Mouse (Mus musculus): ENCODE measurements around the gene Stk11. TPM values are rescaled to one million over a fixed set of nuclear protein-coding genes. Genes with fewer than 3 reads are reported as not detected.

The Stk11 gene
- polyA plus RNA-seq, 1 experiment from 2014 or later = 20.7 TPM

DNA sequence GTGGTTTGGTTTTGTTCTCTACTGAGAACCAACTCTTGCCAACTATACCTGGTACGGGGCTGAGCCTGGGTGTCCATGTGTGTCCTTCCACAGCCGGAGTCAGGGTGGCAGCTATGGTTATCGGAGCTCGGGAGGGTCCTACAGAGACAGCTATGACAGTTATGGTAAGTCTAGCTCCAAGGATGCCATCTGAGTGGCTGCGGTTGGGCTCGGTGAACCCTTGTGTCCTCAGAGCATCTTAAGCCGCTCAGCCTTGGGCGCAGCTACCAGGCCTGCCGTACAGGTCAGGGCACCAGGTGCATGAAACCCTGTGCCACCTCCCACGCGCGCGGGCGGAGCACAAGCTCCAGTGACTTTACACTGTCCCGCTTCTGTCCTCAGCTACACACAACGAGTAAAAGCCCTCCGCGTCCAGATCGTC is 55.0 kb downstream of the Stk11 start:
- Histone ChIP-seq H3K4me2 (no peak overlapping the region), H3K36me3 (ENCODE audit: poor library complexity, severe bottlenecking) (peaks cover 33% of the 10 kb centered on the region), H3K9ac (peak overlapping the region; percentile 14), H3K4me3 (no peak overlapping the region), H3K9me3 (replicated peaks) (no peaks in the 10 kb centered on the region), H3K4me1 (peaks cover 59% of the 10 kb centered on the region), H3K27ac (no peak overlapping the region; the same call in 1 of the 2 replicates), H3K27me3 (no peaks in the 10 kb centered on the region)
- no peak for ATAC-seq
- 96% methylated on average over 19 of the region's 19 CpGs for WGBS

DNA sequence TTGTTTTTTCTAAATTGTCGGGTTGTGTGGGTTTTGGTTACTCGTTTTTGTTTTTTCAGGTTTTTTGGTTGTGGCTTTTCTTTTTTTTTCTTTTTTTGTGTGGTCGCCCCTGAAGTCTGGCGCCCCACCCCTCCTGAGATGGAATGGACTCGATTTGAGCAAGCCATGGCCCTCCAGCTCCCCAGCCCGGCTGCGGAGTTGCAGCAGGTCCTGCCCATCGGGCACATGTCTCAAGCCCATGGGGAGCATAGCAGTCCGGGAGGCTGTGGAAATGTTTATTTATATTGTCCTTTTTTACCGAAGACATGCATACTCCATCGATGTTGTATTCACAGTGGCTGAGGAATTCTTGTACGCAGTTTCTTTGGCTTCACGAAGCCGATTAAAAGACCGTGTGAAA is 55.6 kb downstream of the Stk11 start:
- 92% methylated on average over 15 of the region's 15 CpGs for WGBS
- Histone ChIP-seq H3K4me3 (no peak overlapping the region), H3K9ac (no peak overlapping the region), H3K27me3 (no peaks in the 10 kb centered on the region), H3K4me2 (peak overlapping the region; percentile 69; the same call in 1 of the 2 replicates), H3K4me1 (peaks cover 61% of the 10 kb centered on the region), H3K36me3 (ENCODE audit: poor library complexity, severe bottlenecking) (peaks cover 33% of the 10 kb centered on the region), H3K9me3 (replicated peaks) (no peaks in the 10 kb centered on the region), H3K27ac (peak overlapping the region; percentile 88; the same call in 1 of the 2 replicates)
- ATAC-seq = no peak

DNA sequence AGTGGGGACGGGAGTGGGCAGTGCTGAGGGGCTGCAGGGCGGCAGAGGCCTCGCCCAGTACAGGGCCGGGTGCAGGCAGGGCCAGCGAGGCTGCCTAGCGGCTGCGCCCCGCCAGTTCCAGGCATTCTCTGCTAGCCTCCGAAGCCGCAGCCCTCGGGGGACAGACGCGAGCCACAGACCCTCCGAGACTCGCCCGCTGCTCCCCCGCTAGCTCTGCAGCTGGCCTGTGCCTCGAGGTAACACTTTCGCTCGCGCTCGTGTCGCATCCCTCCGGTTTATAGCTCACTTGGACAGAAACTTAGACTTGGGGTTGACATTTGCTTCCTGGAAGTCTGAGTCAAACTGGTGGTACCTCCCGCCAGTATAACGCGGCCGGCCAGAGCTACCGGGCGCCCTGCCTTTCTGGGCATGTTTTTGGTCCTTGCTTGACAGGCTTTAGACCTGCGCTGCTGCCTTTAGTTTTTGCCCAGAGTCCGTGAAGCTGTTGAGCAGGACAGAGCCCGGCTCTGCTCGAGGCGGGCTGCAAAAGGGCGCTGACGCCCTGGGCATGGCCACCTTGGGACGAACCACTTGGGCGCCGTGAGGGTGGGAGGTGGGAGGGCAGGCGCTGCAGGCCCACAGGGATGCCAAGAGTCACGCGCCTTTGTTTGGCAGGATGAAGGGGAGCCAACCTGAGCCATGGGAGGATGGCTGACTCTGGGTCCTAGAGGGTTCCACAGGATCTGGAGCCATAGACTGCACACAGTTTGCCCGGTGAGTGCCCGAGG is 56.3 kb downstream of the Stk11 start:
- H3K4me3 ChIP-seq = peak overlapping the region; percentile 55
- H3K4me1 ChIP-seq = peaks cover 58% of the 10 kb centered on the region
- ATAC-seq = no peak
- H3K9me3 ChIP-seq (replicated peaks) = no peaks in the 10 kb centered on the region
- H3K9ac ChIP-seq = peak overlapping the region; percentile 64
- H3K27me3 ChIP-seq = no peaks in the 10 kb centered on the region
- H3K36me3 ChIP-seq (ENCODE audit: poor library complexity, severe bottlenecking) = peaks cover 33% of the 10 kb centered on the region
- peak overlapping the region; percentile 88 for H3K27ac ChIP-seq
- 89% methylated on average over 45 of the region's 45 CpGs for WGBS
- peak overlapping the region; percentile 69 for H3K4me2 ChIP-seq

DNA sequence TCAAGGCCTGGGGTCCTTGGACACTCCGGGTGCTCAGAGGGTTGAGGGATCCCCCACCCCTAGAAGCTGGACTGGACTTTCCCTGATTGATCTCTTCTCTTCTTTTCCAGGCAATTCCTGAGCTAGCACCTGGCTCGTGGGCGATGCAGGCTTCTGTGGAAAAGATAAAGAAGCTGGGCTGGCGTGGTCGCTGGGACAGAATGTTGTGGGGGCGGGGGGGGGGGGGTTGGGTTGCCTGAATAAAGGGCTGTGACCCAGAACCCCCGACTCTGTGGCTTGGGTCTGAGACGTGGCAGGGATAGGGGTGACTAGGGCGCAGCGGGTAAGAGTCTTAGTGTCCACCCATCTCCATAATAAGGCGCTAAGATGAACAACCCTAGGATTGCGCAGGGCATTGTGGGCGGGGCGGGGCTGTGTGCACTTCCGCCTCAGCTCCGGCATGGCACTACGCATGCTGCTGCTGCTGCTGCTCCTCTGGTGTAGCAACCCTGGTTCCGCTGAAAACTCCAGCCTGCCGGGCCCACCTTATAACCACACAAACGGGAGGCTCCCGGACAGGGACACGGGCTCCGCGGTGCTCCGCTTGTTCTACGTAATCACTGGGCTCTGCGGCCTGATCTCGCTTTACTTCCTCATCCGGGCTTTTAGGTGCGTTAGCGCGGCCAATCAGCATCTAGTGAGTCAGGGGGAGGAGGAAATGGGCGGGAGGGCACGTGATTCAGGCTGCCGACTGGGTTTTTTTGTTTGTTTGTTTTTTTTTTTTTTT is 57.1 kb downstream of the Stk11 start, which contains the start of gene 1600002K03Rik:
Gene 1600002K03Rik (plus strand): TSS at position 418 of the 766 bp plus-strand sequence.
- Histone ChIP-seq H3K27ac (peak within 1 kb of the TSS; percentile 88), H3K4me2 (peak within 1 kb of the TSS; percentile 69), H3K4me1 (peaks cover 55% of the 10 kb centered on the region), H3K27me3 (no peaks in the 10 kb centered on the region), H3K4me3 (peak within 1 kb of the TSS; percentile 55), H3K36me3 (ENCODE audit: poor library complexity, severe bottlenecking) (peaks cover 33% of the 10 kb centered on the region), H3K9me3 (replicated peaks) (no peaks in the 10 kb centered on the region), H3K9ac (peak within 1 kb of the TSS; percentile 64)
- peak; percentile 81 for ATAC-seq
- WGBS = 8% methylated on average over 35 of the region's 35 CpGs

DNA sequence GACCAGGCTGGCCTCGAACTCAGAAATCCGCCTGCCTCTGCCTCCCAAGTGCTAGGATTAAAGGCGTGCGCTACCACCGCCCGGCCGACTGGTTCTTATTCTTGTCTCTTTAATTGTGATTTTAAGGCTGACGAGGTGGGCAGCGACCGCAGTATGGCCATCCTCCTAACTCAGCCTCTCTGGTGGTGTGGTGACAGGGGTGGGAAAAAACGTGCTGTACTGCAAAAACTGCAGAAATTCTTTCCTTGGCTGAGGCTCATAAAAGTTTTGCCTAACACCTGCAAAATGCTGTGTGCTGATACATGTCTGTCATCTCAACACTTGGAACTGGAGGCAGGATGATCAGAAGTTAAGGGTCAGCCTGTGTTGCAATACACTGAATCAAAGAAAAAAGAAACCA is 57.8 kb downstream of the Stk11 start:
- Histone ChIP-seq H3K27me3 (no peaks in the 10 kb centered on the region), H3K9me3 (replicated peaks) (no peaks in the 10 kb centered on the region), H3K4me2 (peak overlapping the region; percentile 69), H3K9ac (peak overlapping the region; percentile 64), H3K27ac (peak overlapping the region; percentile 88), H3K4me1 (peaks cover 55% of the 10 kb centered on the region), H3K36me3 (ENCODE audit: poor library complexity, severe bottlenecking) (peaks cover 33% of the 10 kb centered on the region), H3K4me3 (peak overlapping the region; percentile 55)
- 9% methylated on average over 11 of the region's 11 CpGs for WGBS
- ATAC-seq = no peak

DNA sequence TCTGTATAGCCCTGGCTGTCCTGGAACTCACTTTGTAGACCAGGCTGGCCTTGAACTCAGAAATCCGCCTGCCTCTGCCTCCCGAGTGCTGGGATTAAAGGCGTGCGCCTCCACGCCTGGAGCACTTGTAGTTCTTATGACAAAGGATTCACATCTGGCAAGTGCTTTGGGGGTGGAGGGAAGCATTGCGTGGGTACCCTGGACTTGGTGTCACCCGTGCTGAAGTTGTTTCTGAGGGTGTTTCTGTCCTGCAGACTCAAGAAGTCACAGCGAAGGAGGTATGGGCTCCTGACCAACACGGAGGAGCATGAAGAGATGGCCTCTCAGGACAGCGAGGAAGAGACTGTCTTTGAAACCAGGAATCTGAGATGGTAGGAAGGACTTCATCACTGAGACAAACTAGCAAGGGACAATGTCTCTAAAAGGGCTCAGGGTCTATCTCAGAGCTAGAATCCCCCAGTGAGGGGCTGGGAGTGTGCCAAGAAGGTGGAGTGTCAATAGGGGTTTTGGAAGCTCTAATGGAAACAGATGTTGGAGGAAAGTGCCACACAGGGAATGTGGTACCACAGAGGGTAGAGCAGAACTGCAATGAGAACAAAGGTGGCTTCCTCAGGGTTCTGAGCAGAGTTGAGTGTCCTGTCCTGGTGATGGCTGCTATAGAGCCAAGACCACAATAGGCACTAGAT is 58.5 kb downstream of the Stk11 start:
- H3K27ac ChIP-seq = no peak overlapping the region
- no peaks in the 10 kb centered on the region for H3K9me3 ChIP-seq (replicated peaks)
- WGBS = 88% methylated on average over 10 of the region's 10 CpGs
- 0 out of 2 replicates have a peak overlapping the region, but pooled peaks have one; percentile 69 for H3K4me2 ChIP-seq
- ATAC-seq = no peak
- peaks cover 33% of the 10 kb centered on the region for H3K36me3 ChIP-seq (ENCODE audit: poor library complexity, severe bottlenecking)
- H3K27me3 ChIP-seq = no peaks in the 10 kb centered on the region
- H3K4me1 ChIP-seq = peaks cover 52% of the 10 kb centered on the region
- H3K4me3 ChIP-seq = no peak overlapping the region
- H3K9ac ChIP-seq = no peak overlapping the region

DNA sequence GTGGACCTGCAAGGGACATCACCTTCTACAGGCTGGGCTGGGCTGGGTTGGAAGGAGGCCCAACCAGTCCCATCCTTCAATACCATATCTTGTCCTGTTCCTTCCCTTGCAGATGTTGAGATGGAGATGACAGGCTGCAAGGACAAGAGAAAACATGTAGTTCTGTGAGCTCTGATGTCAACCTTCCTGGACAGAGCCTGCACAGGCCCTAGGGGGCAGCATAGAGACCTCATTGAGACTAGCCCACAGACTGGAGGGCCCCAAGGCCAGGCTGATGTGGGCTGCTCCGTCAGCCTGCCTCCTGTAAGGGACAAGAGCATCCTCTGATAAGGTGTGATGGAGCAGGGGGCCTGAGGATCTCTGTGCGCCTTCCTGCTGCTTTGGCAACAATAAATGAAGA is 59.1 kb downstream of the Stk11 start:
- H3K9ac ChIP-seq = no peak overlapping the region
- no peak for ATAC-seq
- no peak overlapping the region for H3K4me3 ChIP-seq
- whole genome bisulfite sequencing = 40% methylated on average over 2 of the region's 2 CpGs
- H3K4me1 ChIP-seq = peaks cover 46% of the 10 kb centered on the region
- H3K27me3 ChIP-seq = no peaks in the 10 kb centered on the region
- H3K9me3 ChIP-seq (replicated peaks) = no peaks in the 10 kb centered on the region
- no peak overlapping the region for H3K4me2 ChIP-seq
- peaks cover 28% of the 10 kb centered on the region for H3K36me3 ChIP-seq (ENCODE audit: poor library complexity, severe bottlenecking)
- no peak overlapping the region for H3K27ac ChIP-seq

DNA sequence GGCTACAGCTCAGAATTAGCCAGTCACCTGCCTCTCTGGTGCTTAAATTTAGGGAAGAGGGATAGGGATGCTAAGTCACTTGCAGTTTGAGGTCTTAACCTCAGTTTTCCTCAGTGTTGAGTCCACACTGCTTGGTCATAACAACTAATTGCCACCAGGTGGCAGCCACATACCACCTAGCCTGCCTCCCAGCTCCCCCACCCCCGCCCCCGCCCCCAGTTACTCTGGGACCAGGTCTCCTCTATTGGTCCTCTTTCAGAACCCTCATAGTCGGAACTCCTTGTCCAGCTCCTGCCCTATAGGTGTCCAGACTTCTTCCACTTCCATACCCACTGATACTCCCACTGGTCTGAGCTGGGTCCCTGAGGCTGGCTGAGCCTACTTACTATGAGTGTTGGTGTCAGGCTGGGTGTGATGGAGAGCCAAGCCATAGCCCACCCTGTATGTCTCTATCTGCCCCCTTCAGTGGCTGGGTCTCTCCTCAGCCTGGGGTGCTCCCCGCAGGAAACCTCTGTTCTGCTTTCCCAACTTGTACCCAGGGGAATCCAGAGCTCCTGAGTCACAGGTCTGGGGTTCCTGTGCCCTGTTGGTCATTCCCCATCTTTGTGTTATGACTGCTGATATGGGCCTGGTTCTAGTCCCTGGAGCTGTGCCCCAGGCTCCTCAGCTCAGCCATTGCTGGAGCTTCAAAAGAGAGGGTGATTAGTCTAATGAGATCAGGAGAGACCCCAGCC is 60.1 kb downstream of the Stk11 start:
- 23% methylated on average over 4 of the region's 4 CpGs for WGBS
- ATAC-seq = no peak
- Histone ChIP-seq H3K9me3 (replicated peaks) (no peaks in the 10 kb centered on the region), H3K27ac (0 out of 2 replicates have a peak overlapping the region, but pooled peaks have one; percentile 6), H3K36me3 (ENCODE audit: poor library complexity, severe bottlenecking) (peaks cover 18% of the 10 kb centered on the region), H3K4me3 (no peak overlapping the region), H3K27me3 (no peaks in the 10 kb centered on the region), H3K9ac (no peak overlapping the region; the same call in 1 of the 2 replicates), H3K4me2 (no peak overlapping the region), H3K4me1 (peaks cover 46% of the 10 kb centered on the region)

DNA sequence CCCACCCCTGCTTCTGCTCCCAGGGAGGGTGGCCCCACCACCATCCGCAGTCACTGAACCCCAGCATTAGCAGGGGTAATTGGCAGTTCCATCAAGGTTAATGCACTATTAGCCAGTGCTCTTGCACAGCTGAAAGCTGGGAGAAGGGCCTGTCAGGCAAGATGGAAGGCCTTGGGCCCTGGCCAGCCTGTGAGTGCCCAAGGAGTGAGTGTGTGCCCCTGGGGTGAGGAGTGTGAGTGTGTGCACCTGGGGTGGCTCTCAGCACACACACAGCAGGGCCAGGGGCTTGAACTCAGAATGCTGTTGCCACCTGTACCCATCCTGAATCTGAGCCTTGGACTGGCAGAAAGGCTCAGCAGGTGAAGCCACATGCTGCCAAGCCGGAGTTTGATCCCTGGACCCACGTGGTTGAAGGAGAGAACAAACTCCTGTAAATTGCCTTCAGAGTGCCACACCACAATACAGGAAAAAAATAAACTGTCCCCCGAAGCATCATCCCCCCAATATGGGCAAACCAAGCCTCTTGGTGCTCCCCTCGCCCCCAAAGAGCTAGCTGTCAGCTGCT is 60.7 kb downstream of the Stk11 start:
- H3K27ac ChIP-seq = no peak overlapping the region
- H3K4me2 ChIP-seq = no peak overlapping the region
- peaks cover 50% of the 10 kb centered on the region for H3K4me1 ChIP-seq
- 78% methylated on average over 5 of the region's 5 CpGs for WGBS
- peak overlapping the region; percentile 18; the same call in 1 of the 2 replicates for H3K9ac ChIP-seq
- ATAC-seq = no peak
- H3K36me3 ChIP-seq (ENCODE audit: poor library complexity, severe bottlenecking) = peaks cover 11% of the 10 kb centered on the region
- no peak overlapping the region for H3K4me3 ChIP-seq
- H3K9me3 ChIP-seq (replicated peaks) = no peaks in the 10 kb centered on the region
- no peaks in the 10 kb centered on the region for H3K27me3 ChIP-seq

DNA sequence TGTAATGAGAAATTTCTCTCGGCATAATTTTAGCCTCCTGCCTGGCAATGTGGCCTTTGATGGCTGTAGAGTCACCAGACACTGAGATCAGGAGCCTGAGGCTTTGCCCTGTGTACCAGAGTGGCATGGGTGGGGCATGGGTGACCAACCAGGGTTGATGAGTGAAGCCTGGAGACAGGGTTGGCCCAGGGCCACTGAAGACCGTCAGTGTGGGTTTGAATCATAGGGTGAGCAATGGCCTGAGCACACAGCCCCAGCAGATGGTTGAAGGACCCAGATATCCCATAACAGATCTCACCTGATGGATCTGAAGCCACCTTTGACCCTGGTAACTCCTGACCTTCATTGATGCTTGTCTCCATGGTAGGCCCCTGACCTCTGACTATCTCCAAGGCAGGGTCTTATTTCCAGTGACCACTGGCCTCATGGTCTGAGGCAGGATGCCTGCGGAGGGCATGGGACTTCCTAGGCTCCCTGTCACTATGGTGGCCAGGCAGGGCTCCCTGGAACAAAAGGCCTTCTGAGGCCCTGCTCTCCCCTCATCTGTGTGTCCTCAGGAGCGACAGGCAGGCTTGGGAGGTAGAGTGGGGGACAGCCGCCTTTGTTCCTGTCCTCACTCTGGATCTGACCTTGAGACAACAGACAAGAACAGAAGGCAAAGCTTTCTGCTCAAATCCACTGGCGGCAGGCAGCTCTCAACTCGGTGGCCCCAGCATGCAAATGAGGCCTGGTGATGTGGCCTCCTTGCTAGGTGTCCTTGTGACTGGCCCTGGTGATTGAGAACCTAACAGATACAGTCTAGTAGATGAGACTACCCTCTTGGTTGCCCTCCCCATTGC is 62.1 kb downstream of the Stk11 start:
- H3K9me3 ChIP-seq (replicated peaks) = no peaks in the 10 kb centered on the region
- no peak overlapping the region for H3K4me3 ChIP-seq
- peaks cover 49% of the 10 kb centered on the region for H3K4me1 ChIP-seq
- peaks cover 9% of the 10 kb centered on the region; the same call in 1 of the 2 replicates for H3K36me3 ChIP-seq (ENCODE audit: poor library complexity, severe bottlenecking)
- H3K9ac ChIP-seq = peak overlapping the region; percentile 10; the same call in 1 of the 2 replicates
- H3K4me2 ChIP-seq = no peak overlapping the region
- no peak for ATAC-seq
- H3K27ac ChIP-seq = no peak overlapping the region
- no peaks in the 10 kb centered on the region for H3K27me3 ChIP-seq
- WGBS = 70% methylated on average over 7 of the region's 7 CpGs

Measured in forebrain, embryonic 13.5 days (tissue).